Mouse (Mus musculus): ENCODE measurements at regions not wholly inside any gene's neighbourhood (a gene's known extent, or its start where the extent isn't known, plus 50 kb on each side); places are given as distances from the start of the nearest gene placed in this dataset.

- Histone ChIP-seq H3K27ac (ENCODE audit: insufficient read depth, low read length) (no peak overlapping the region), H3K4me1 (ENCODE audit: control insufficient read depth, insufficient read depth, low read length) (no peaks in the 10 kb centered on the region; the same call in 1 of the 2 replicates), H3K4me3 (ENCODE audit: insufficient read depth, low read length) (no peak overlapping the region)
- no peak for TF ChIP-seq CTCF (IDR thresholded peaks at IDR 0.05; ENCODE audit: extremely low read depth, insufficient read depth, low read length)
- TF ChIP-seq POLR2A (IDR thresholded peaks at IDR 0.05; ENCODE audit: extremely low read depth, insufficient read depth, low read length) = no peak
Measured at GRCm38 (mm10) chr9:85144363-85144762, 168.2 kb upstream of the Gm11114 start.

- no peak for TF ChIP-seq CTCF (IDR thresholded peaks at IDR 0.05; ENCODE audit: extremely low read depth, insufficient read depth, low read length)
- no peak for TF ChIP-seq POLR2A (IDR thresholded peaks at IDR 0.05; ENCODE audit: extremely low read depth, insufficient read depth, low read length)
- no peak overlapping the region for H3K27ac ChIP-seq (ENCODE audit: insufficient read depth, low read length)
- no peaks in the 10 kb centered on the region for H3K4me1 ChIP-seq (ENCODE audit: control insufficient read depth, insufficient read depth, low read length)
- H3K4me3 ChIP-seq (ENCODE audit: insufficient read depth, low read length) = no peak overlapping the region
Measured at GRCm38 (mm10) chr9:85165632-85166031, 146.9 kb upstream of the Gm11114 start.

GRCm38 (mm10) chr9:85167243-85167642 lies 145.3 kb upstream of the Gm11114 start:
- Histone ChIP-seq H3K27ac (ENCODE audit: insufficient read depth, low read length) (no peak overlapping the region), H3K4me1 (ENCODE audit: control insufficient read depth, insufficient read depth, low read length) (no peaks in the 10 kb centered on the region), H3K4me3 (ENCODE audit: insufficient read depth, low read length) (no peak overlapping the region)
- TF ChIP-seq POLR2A (IDR thresholded peaks at IDR 0.05; ENCODE audit: extremely low read depth, insufficient read depth, low read length) = no peak
- no peak for TF ChIP-seq CTCF (IDR thresholded peaks at IDR 0.05; ENCODE audit: extremely low read depth, insufficient read depth, low read length)

GRCm38 (mm10) chr9:85174431-85174830 lies 138.1 kb upstream of the Gm11114 start:
- Histone ChIP-seq H3K4me3 (ENCODE audit: insufficient read depth, low read length) (no peak overlapping the region), H3K27ac (ENCODE audit: insufficient read depth, low read length) (no peak overlapping the region), H3K4me1 (ENCODE audit: control insufficient read depth, insufficient read depth, low read length) (no peaks in the 10 kb centered on the region)
- TF ChIP-seq POLR2A (IDR thresholded peaks at IDR 0.05; ENCODE audit: extremely low read depth, insufficient read depth, low read length) (no peak), CTCF (IDR thresholded peaks at IDR 0.05; ENCODE audit: extremely low read depth, insufficient read depth, low read length) (no peak)

- no peak for TF ChIP-seq CTCF (IDR thresholded peaks at IDR 0.05; ENCODE audit: extremely low read depth, insufficient read depth, low read length)
- TF ChIP-seq POLR2A (IDR thresholded peaks at IDR 0.05; ENCODE audit: extremely low read depth, insufficient read depth, low read length) = no peak
- Histone ChIP-seq H3K4me3 (ENCODE audit: insufficient read depth, low read length) (no peak overlapping the region), H3K27ac (ENCODE audit: insufficient read depth, low read length) (no peak overlapping the region), H3K4me1 (ENCODE audit: control insufficient read depth, insufficient read depth, low read length) (no peaks in the 10 kb centered on the region)
Measured at GRCm38 (mm10) chr9:85201202-85201601, 111.4 kb upstream of the Gm11114 start.

GRCm38 (mm10) chr9:85224870-85225269 lies 87.7 kb upstream of the Gm11114 start:
- Histone ChIP-seq H3K27ac (ENCODE audit: insufficient read depth, low read length) (no peak overlapping the region), H3K4me3 (ENCODE audit: insufficient read depth, low read length) (no peak overlapping the region), H3K4me1 (ENCODE audit: control insufficient read depth, insufficient read depth, low read length) (no peaks in the 10 kb centered on the region)
- TF ChIP-seq POLR2A (IDR thresholded peaks at IDR 0.05; ENCODE audit: extremely low read depth, insufficient read depth, low read length) = no peak
- TF ChIP-seq CTCF (IDR thresholded peaks at IDR 0.05; ENCODE audit: extremely low read depth, insufficient read depth, low read length) = no peak

Measured in cortical plate, adult 2 months (tissue).